Mouse (Mus musculus): ENCODE data around the gene Mypn.

The Mypn gene

DNA sequence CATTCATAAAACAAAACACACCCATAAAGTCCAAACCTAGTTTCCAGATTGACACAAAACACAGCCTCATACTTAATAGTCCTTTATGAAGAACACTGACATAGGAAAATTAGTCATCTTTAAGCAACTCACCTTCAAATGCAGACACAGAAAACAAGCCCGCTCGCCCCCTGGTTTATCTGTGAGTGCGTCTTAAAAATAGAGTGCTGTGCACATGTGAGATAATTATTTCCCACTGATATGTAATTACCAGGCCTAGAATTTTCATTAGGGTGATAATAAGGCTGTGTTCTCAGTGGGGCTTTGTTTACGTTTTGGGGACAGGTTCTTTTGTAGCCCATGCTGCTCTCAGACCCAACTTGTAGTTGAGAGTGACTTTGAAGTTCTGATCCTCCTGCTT lies 4.7 kb downstream of the Mypn start:
- no peak for DNase-seq (ENCODE audit: low spot score)

GRCm38 (mm10) chr10:63192736-63193135 lies 11.0 kb downstream of the Mypn start:
- no peak for DNase-seq (ENCODE audit: low spot score)

- DNase-seq (ENCODE audit: low spot score), result no peak
These were observed 11.5 kb downstream of the Mypn start for GRCm38 (mm10) chr10:63192276-63192675.

- DNase-seq (ENCODE audit: low spot score), result no peak
These were observed 19.3 kb downstream of the Mypn start for GRCm38 (mm10) chr10:63184451-63184850.

- no peak for DNase-seq (ENCODE audit: low spot score)
These were observed 21.5 kb downstream of the Mypn start for GRCm38 (mm10) chr10:63182177-63182768.

- DNase-seq (ENCODE audit: low spot score), result no peak
These were observed 22.6 kb downstream of the Mypn start for GRCm38 (mm10) chr10:63181166-63181565.

DNA sequence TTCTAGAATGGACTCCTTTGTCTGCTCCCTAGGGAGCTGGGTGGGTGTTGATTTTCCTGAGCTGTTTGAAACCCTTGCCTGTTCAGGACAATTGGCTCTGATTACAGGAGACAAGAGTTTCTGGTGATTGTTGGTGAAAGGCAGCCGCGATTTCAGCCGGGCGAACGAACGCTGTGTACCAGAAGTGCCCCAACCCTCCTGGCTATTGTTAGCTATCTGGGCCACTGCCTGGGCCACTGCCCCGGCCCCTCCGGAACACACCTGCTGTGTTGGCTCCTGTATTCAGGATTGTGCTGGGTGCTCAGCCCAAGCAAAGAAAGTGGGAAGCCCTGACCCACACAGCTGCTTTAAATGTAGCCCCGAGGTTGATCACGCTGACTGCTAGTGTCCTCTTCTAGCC lies 24.2 kb downstream of the Mypn start:
- DNase-seq (ENCODE audit: low spot score), result no peak

DNA sequence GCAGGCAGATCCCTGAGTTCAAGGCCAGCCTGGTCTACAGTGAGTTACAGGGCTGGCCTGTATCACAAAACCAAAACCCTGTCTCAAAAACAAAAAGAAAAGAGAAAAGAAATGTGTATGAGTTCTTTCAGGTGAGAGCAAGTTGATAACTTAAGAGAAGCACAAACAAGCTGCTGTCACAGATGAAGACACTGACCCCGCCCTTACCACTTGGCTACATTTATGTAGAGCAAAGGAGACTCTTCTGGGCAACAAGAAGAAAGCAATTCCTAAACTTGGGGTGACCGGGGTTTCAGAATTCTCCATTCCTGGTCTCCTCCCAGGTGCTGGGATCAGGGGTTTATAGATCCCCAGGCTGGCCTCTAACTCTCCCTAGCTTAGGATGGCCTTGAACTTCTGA lies 25.4 kb downstream of the Mypn start:
- no peak for DNase-seq (ENCODE audit: low spot score)

DNA sequence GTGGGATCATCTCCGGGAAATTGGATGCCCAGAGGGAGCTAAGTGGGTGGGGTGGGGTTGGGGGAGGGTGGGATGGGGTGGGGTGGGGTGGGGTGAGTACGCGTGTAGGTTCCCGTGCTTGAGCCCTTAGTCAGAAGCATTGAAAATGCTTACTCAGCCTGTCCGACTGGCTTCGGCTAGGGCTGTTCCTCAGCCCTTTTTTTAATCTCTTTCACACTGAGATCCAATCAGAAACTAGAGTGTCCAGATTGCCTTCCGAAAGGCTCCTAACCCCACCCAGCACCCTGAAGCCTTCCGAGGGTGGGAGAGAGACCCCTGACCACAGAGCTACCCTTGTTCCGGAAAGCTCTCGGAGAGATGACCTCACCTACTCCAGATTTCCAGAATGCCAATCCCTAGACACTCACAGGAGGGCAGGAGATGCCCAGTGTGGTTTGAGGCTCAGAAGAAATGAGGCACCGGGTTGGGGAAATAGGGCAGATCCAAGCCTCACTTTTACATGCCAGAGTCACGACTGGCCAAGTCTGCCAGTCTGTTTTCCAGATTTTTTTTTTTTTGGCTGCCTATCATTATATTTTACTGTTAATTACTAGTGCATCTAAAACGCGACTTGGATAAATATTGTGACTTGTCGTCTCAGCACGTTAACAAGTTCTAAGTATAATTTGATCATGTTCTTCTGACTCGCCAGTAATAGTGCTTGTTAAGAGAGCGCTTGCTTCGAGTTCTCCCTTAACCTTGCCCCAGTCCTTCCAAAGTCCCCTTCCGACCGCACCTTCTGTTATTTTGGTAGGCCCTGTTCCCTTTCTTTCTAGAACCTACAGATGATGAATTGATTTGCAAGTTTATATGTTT lies 26.2 kb downstream of the Mypn start:
- no peak for DNase-seq (ENCODE audit: low spot score)

DNA sequence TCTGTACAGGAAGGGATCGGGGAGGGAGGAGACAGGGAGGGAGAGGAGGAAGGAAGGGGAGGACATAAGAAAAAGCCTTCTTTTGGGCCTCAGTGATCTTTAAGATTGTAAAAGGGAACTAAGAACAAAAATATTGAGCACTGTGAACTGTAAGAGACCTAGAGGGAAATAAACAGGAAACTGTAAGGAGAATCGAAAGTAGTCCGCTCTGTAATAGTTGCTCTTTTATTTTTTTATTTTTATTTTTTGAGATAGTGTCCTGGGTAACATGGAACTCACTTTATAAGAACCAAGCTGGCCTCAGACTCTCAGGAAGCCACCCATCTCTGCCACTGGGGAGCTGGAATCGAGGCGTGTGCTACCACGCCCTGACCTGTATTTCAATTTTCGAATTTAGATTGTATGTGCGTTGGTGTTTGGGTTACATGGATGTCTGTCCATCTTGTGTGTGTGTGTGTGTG lies 27.3 kb downstream of the Mypn start:
- no peak for DNase-seq (ENCODE audit: low spot score)

DNA sequence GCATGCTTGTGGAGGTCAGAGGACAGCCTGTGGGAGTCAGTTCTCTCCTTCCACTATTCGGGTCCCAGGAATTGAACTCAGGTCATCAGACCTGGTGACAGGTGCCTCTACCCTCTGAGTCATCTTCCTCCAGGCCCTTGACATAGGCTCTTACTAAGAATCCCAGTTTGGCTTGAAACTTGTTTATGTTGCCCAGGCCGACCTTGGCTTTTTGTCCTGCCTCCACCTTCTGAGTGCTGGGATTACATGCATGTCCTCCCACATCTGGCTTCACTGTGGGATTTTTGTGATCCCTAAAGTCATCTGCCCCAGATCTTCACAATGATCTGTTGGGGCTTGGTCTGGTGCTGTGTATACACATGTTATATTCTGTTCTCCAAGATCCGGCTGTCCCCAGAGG lies 31.7 kb downstream of the Mypn start:
- DNase-seq (ENCODE audit: low spot score), result no peak

DNA sequence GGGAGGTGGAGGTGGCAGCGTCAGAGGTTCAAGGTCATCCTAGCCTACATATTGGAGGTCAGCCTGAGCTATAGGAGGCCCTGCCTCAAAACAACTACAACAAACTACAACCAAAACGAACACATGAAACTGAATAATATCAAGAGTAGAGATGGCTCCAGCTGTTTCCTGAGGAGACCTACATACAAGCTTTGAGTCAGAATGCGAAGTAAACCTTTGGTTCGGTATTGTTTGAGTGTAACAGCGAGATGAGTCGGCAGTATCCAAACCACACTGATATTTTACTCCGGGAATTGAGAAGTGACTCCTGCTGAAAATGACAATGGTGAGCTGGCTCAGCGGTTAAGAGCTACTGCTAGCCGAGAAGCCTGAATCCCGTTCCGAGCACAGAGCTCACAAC lies 34.2 kb downstream of the Mypn start:
- no peak for DNase-seq (ENCODE audit: low spot score)

DNA sequence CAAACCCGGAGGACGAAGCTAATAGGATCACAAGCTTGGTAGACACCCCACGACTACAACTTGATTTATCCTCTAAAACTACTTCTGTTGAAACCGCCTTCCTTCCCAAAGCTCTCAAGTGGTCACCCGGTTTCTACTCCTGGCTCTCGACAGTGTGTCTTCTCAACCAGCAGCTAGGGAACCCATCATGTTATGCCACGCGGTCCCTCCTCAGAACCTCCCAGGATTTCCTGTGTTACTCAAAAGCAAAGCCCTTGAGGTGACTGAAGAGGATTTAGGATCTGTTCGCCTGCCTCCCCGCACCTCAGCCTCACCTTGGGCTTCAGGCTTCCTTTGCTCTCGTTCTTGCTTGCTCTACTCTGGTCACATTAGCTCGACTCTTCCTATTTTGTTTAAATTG lies 35.6 kb downstream of the Mypn start:
- DNase-seq (ENCODE audit: low spot score), result no peak

DNA sequence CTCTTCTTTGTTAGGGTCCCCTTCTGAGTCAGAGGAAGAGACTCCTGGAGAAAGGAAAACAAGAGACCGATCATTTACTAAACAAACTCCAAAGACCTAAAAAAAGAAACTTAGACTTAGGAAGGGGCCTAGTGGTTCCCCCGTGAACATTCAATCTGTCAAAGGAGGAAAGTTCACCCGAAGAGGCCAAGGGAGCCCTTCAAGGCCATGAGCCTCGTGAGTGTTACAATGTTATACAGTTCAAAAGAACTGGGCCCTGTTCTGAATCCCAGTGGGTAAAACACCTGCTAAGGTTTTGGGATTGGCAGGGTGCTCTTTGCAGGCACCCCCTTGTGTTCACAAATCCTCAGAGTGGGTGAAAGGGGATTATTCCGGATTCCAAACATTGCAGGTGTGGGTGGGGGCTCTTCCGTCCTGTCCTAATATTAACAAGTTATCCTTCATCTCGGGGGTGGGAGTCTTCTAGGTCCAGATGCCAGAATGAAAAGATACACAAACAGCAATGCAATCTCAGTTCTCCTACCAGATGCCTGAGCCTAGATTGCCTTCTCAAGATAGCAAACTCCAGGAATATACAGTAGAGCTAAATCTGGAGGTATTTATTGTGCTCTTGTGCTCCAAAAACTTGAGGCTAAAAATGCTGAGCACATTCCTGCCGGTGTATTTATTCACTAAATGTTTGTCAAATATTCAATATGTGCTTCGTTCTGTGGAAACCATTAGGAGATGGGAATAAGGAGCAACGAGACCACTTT lies 36.3 kb downstream of the Mypn start:
- no peak for DNase-seq (ENCODE audit: low spot score)

GRCm38 (mm10) chr10:63165752-63166412 lies 37.9 kb downstream of the Mypn start:
- no peak for DNase-seq (ENCODE audit: low spot score)

GRCm38 (mm10) chr10:63161240-63161639 lies 42.5 kb downstream of the Mypn start:
- DNase-seq (ENCODE audit: low spot score), result no peak

- DNase-seq (ENCODE audit: low spot score), result no peak
These were observed 43.1 kb downstream of the Mypn start for GRCm38 (mm10) chr10:63160671-63161070.

DNA sequence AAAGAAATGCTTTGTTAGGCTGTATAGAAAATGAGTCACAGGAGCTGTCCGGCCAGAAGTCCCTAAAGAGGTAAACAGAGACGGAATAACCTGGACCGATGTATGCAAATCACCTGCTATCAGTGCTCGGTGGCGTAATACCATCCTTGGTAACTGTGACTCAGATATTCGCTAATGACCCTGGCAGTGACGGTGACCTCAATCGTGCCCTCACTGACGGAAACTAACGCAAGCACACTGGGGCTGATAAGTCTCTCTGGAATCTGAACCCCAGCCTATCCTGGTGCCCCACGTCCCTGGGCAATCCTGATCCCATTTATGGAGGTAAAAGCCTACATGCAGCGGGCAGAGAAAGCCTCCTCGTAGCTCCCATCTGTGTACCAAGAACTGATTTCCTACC lies 45.6 kb downstream of the Mypn start:
- DNase-seq (ENCODE audit: low spot score), result no peak

DNA sequence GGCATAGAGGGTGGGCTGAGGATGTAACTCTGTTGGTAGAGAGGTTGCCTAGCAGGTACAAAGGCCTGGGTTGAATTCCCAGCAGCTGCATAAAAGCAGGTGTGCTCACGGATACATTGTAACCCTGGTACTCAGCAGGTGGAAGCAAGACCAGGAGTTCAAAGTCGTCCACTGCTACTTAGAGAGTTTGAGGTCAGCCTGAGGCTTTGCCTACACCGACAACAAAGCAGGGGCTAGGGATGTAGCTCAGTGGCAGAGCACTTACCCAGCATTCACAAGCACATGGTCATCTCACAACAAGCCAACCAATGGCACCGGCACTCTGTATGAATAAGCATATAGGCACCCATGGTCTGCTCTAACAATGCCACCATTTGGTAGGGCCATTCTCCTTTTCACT lies 46.3 kb downstream of the Mypn start:
- no peak for DNase-seq (ENCODE audit: low spot score)

- peak; percentile 69 for DNase-seq (ENCODE audit: low spot score)
These were observed 46.8 kb downstream of the Mypn start for GRCm38 (mm10) chr10:63156919-63157318.

- DNase-seq (ENCODE audit: low spot score), result no peak
These were observed 47.4 kb downstream of the Mypn start for GRCm38 (mm10) chr10:63156351-63156750.

DNA sequence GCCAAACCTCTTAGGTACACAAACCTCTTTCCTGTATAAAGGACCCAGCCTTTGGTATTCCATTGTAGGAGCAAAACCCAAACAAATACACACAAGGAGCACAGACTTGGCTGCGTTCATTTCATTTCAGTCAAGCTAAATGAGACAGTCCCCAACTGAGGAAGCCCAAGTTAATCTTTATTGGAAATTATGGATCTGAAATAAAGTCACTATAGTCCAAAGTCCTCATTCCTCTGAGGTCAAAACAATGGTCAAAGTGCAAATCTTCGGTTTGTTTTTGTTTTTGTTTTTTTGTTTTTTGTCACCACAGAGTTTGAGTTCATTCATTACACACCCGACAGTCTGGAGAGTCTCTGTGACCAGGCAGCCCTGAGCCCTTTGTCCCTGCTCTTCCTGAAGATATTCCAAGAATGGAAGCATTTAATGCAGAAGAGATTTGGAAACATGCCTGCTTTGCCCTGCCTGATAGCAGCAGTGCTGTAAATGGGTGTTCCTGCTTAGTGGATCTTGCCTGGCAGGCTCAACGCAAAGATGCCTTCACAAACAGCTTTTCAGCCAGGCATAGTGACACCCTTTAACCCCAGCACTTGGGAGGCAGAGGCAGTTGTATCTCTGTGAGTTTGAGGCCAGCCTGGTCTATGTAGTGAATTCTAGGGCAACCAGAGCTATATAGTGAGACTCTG lies 47.9 kb downstream of the Mypn start:
- DNase-seq (ENCODE audit: low spot score), result no peak

Data from layer of hippocampus, adult 11-12 months (tissue).